Mouse (Mus musculus): ENCODE measurements around the gene Car3.
"Not testable (repeated sequence)": the region's sequence is repeated elsewhere in the genome, so short reads cannot be mapped to it uniquely, and the experiment has no call there.

The Car3 gene

GRCm38 (mm10) chr3:14863022-14863711 is at the start of gene Car3:
Gene Car3, plus strand, starts transcription at chr3:14863512.
- DNase-seq (ENCODE audit: low spot score in 2 of 2) = no peak

DNA sequence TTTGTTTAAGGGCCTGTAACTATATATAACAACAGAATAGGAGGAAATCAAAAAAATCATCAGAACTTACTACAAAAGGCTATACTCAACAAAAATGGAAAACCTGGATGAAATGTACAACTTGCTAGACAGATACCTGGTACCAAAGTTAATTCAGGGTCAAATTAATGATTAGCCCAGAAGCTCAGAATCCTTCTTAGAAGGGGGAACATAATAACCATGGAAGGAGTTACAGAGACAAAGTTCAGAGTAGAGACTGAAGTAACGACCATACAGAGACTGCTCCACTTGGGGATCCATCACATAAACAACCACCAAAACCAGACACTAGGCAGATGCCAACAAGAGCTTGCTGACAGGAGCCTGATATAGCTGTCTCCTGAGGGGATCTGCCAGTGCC is 47.9 kb upstream of the Car3 start:
- DNase-seq (ENCODE audit: low spot score in 2 of 2) = not testable (repeated sequence)

DNA sequence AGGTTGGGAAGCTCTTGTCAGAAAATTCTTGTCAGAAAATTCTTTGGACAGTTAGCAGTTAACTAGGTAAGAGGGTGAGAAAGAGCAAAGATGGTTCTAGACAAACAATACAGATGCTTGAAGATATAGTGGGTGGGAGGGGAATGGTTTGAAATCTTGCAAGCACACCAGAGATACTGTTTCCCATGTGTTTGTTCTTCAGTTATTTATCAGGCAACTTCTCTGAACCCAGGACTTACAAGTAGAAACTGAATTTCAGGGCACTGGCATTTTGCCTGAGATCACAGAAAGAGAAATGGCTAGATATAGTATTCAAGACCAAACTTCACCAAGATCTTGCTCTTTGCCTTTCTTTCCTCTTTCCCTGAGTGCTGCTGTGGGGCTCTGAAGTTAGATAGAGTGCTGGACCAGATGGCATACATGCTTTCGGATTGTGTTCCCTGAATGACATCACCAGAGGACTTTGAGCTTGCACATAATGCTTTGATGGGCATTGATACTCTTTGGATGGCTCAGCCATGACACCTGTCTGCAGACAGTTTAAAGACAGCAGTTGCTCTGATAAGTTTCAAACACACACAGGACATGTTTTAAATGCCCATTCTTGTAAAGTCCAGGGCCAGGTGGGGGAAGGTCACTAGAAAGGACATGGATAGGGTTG is 43.3 kb upstream of the Car3 start:
- no peak for DNase-seq (ENCODE audit: low spot score in 2 of 2)

DNA sequence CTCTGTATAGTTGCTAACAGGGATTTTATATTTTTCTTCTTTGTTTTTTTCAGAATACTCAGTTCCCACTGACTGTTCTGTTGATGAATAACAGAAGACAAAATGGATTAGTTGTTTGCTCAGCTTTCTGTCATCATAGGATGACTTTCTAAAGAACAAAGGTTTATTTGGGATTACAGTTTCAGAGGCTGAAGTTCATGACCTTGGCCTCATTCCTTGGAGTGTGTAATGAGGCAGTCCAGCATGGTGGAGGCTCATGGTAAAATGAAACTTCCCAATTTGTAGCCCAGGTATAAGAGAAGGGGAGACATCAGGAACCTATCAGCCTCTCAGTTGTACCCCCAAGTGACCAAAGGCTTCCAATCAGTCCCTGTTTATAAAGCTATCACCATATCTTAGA is 34.4 kb upstream of the Car3 start:
- no peak for DNase-seq (ENCODE audit: low spot score in 2 of 2)

DNA sequence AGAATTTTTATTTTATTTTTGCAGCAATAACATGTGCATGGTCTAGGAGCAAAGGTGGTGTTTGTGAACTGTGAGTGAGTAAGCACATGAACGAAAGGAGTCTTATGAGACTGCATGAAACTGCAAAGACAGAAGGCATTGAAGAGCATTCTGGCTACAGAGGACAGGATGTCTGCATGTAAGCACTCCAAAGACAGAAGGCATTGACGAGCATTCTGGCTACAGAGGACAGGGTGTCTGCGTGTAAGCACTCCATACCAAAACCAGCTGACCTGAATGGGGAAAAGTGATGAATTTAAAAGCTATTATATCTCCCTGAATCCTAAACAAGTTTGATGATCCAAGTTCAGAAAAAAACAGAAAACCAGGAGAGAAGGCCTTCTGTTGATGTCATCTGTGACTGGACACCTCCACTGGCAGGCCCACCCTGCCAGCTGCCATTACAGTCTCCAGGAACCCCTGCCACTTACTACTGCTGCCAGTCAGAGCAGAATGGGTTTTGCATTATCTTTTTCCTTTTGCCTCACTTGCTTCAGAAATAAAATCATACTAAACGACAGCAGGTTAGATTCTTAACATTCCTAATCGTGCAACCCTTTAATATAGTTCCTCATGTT is 32.0 kb upstream of the Car3 start:
- no peak for DNase-seq (ENCODE audit: low spot score in 2 of 2)

GRCm38 (mm10) chr3:14832766-14833165 is 30.5 kb upstream of the Car3 start:
- DNase-seq (ENCODE audit: low spot score in 2 of 2) = no peak

DNA sequence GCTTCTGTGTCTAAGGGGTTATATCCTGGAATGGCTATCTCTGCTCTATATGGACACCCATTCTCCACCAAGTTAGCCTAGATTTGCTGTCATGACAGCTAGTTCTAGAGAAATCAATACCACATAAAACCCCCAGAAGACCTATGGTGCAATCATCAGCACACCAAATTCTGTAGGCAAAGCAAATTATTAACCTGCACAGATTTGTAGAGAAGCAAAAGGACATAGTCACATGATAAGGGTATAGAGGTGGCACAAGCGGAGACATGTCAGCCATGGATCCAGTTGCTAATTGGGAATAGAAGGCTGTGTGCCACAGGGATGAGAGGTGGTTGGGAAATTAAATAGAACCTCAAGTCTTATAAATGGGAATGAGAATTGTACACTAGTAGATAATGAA is 24.4 kb upstream of the Car3 start:
- no peak for DNase-seq (ENCODE audit: low spot score in 2 of 2)

GRCm38 (mm10) chr3:14839466-14840118 is 23.7 kb upstream of the Car3 start:
- DNase-seq (ENCODE audit: low spot score in 2 of 2) = no peak

- DNase-seq (ENCODE audit: low spot score in 2 of 2) = no peak
Measured at GRCm38 (mm10) chr3:14848587-14849254, 14.6 kb upstream of the Car3 start.

DNA sequence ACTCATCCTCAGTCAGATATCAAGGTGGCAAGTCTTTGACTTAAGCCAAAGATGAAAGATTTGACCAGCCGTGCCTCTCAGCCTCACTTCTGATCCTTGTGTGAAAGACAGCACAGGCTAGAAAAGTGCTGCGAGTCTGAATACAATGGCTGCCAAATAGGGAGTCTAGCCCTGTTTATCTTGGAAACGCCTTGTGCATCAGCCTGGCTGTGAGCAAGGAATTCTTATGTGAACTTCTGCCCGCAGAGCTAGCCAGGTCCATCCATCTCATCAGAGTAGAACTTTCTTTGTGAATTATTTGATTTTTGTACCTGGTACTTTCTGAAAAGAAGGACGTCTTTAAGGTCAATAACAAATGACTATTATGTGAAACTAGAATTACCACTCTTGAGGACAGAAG is 9.3 kb upstream of the Car3 start:
- DNase-seq (ENCODE audit: low spot score in 2 of 2) = no peak

- no peak for DNase-seq (ENCODE audit: low spot score in 2 of 2)
Measured at GRCm38 (mm10) chr3:14854446-14854845, 8.9 kb upstream of the Car3 start.

GRCm38 (mm10) chr3:14857874-14858273 is 5.4 kb upstream of the Car3 start:
- DNase-seq (ENCODE audit: low spot score in 2 of 2) = no peak

DNA sequence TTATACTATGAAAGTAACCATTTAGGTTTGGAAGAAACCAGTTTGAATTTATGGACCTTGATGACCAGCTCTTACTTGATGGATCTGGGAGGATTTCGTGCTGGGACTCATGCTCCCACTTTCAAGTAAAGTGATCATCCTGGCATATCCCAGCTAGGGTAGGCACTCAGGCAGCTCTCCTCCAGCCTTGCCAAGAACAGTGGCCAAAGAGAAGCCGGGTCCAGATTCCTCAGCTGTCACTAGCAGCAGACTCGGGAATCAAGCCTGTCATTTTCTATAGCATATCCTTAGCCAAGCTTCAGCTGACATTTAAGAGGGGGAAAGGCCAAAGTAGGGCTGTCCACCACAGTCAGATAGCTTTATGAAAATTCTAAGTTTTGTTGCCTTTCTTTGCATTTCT is 3.0 kb upstream of the Car3 start:
- DNase-seq (ENCODE audit: low spot score in 2 of 2) = no peak

GRCm38 (mm10) chr3:14861165-14861564 is 2.1 kb upstream of the Car3 start:
- DNase-seq (ENCODE audit: low spot score in 2 of 2) = no peak

GRCm38 (mm10) chr3:14861787-14862186 is 1.5 kb upstream of the Car3 start:
- no peak for DNase-seq (ENCODE audit: low spot score in 2 of 2)

DNA sequence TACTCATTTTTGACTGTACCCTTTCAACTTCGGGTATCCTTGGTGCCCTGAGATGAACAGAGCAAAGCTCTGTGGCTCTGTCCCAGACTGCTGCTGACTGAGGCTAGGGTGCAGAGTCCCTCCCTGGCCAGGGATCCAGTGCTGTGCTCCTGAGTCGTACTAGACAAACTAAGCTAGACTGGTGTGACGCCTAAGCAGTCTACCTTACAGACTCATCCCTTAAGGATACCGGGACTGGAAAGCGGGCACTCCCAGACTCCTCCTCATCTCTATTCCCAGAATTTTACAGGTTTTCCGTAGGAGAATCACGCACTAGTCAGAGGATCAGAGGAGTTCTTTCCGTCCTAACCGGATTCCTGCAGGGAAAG is 674 bp upstream of the Car3 start:
- DNase-seq (ENCODE audit: low spot score in 2 of 2) = no peak

DNA sequence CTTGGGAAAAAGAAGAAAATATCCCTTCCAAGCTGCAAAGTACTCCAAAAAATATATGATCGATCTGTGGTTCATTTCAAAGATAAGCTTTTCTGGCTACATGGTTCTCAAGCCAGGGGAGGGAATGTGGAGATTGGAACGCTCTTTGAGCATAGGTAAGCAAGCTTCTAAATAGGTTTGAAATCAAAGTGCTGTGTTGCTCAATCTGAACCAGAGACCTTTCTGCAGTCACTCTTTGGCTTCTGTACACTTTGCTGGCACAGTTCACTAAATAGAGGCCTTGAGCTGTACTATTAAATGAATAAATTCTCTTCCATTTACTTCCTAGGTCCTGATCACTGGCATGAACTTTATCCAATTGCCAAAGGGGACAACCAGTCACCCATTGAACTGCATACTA is 610 bp downstream of the Car3 start:
- no peak for DNase-seq (ENCODE audit: low spot score in 2 of 2)

DNA sequence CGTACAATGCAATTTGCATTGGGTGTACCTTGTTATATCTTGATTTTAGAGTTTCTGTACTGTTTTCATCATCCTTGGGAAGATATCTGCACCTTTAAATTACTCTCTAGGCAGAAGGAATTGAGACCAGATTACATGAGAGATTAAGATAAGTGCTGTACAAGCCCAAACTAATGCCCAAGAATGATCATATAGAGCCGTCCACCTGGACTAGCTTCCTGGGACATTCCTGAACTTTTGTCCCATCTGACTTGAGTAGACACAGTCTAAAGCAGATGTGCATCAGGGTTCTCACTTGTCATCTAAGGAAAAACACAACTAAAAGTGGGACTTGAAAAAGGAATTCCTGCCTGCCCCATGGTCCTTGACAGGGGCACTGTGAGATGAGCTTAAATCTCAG is 2.6 kb downstream of the Car3 start:
- no peak for DNase-seq (ENCODE audit: low spot score in 2 of 2)

DNA sequence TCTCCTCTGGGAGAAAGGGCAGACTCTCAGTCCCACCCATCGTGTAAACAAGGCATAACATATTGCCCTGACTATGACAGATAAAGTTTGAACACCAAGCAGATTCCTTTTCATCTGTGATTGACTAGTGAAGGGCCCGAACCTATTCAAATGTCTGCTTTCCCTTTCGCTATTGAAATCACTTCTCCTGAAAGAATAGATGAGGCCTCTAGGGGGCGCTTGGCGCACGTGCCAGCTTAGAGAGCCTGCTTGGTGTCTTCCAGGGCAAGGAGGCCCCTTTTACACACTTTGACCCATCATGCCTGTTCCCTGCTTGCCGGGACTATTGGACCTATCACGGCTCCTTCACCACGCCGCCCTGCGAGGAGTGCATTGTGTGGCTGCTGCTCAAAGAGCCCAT is 6.5 kb downstream of the Car3 start:
- peak; percentile 81 to 91 for DNase-seq (ENCODE audit: low spot score in 2 of 2)

DNA sequence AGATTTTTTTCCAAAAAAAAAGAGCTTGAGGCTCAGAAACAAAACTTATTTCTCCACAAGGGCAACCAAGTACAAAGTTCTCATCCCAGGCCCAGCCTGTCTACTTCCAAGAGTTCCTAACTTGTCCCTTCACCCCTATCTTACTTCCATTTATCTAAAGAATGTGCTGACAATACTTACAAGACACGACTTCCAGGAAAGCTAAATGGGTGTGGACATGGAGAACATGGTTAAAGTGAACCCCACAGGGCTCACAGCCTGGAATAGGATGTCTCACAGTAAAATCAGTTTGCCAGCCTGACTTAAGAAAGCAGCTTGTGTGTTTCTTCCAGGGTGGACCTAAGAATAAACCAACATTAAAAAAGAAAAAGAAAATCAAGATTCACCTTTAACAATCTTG is 7.2 kb downstream of the Car3 start:
- DNase-seq (ENCODE audit: low spot score in 2 of 2) = no peak

DNA sequence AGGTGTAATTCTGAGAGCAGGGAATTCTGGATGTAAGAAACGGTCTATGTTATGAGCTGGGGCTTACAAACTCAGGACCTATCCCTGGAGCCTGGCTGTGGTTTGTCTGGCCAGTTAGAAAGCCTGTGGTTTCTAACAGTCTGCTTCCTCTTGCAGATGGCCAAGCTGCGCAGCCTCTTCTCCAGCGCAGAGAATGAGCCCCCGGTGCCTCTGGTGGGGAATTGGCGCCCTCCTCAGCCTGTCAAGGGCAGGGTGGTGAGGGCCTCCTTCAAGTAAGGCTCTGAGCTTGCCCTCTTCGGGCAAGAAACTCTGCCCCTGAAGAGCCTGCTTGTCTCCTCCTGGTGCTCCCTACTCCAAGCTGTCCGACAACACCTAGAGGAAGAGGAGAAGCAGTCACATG is 8.1 kb downstream of the Car3 start:
- peak in 1 of 2 experiments; percentile 58 for DNase-seq (ENCODE audit: low spot score in 2 of 2)

DNA sequence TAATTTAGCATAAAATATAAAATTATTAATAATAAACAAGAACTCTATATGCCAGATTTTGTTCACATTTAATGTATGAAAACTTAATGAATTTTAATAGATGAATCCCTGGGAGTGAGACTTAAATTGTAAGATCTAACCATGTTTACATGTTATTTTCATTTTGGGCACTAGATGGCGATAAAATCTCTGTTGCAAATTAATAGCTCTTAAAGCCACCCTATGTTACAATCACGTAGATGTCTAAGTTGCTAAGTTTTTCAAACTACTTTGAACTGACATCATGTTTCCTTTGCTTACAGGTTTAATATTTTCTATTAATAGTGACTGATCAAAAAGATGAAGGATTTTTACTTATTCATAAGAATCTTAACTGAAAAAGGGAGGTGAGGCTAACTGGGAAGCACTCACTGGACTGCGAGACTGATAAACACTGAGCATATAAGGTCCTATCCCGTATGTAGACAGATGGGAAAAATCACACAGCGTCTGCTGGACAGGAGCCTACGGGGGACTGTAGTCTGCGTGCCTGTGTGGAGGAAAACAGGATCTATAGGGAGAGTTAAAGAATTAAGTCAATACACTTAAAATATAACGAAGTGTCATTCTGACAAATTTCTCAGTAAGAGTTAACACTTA is 11.2 kb downstream of the Car3 start:
- no peak for DNase-seq (ENCODE audit: low spot score in 2 of 2)
